Mouse (Mus musculus): Measurements from ENCODE around the gene Chchd10.

- no peak for TF ChIP-seq CTCF (IDR thresholded peaks at IDR 0.05; ENCODE audit: low read depth, low read length)
- no peak for TF ChIP-seq POLR2A (IDR thresholded peaks at IDR 0.05; ENCODE audit: extremely low read depth, insufficient read depth, low read length)
Observed at GRCm38 (mm10) chr10:75973846-75974245, 40.9 kb downstream of the Chchd10 start.

Data from liver, adult 2 months (tissue).